Mouse (Mus musculus): ENCODE measurements around the gene Mindy4. TPM values are rescaled to one million over a fixed set of nuclear protein-coding genes. Genes with fewer than 3 reads are reported as not detected.
A peak's percentile ranks its signal among the peaks of the same experiment; 100 is the strongest.

The Mindy4 gene
- polyA plus RNA-seq, 1 experiment from 2014 or later: 1.4 TPM

DNA sequence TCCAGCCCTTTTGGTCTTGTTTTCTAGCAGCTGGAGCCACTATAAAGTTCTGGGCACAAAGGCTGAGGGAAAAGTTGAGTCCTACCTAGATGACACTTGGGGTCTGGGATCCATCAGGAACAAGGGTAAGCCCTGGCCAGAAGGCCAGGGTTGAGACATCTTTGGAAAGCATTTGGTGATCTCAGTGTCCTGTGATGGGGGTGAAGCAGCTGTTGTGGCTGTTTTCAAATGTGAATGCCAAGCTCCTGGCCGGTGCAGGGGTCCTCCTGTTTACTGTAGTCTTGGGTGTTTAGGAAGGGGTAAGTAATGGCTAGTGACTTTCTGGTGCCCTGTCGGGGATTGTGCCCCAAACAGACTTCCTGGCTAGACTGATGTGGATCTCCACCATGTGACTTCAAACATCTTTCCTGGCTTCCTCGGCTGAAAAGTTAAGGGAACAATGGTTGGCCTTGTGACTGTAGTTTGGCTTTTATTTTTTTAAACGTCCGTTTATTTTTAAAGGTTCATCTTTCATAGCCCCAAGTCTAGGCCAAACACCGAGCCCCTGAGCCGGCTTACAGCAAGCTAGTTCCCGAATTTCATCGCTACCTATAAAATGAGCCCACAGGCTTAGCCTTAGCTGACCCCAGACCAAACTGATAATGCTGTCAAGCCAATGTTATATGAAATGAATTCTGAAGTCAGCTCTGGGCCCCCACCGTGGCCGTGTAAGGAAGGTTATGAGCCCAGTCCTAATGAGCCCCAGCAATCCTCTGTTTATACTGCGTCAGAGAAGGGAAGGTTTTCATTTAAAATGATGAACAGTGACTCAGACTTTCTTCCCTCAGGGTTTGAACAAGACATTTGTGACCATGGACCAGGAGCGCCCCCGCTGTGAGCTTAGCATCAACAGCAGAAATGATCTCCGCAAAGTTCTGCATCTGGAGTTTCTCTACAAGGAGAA lies 7.5 kb downstream of the Mindy4 start:
- Histone ChIP-seq H3K4me3 (replicated peaks) (no peak overlapping the region), H3K27ac (no peak overlapping the region), H3K9me3 (replicated peaks) (no peaks in the 10 kb centered on the region), H3K27me3 (no peaks in the 10 kb centered on the region), H3K4me1 (replicated peaks) (0 out of 2 replicates have a peak, but pooled peaks cover 4% of the 10 kb centered on the region), H3K36me3 (no peaks in the 10 kb centered on the region), H3K4me2 (no peak overlapping the region), H3K9ac (no peak overlapping the region)
- 71% methylated on average over 15 of the region's 15 CpGs for WGBS (ENCODE audit: insufficient replicate concordance)
- DNase-seq (no peak), ATAC-seq (ENCODE audit: low read depth) (no peak)

DNA sequence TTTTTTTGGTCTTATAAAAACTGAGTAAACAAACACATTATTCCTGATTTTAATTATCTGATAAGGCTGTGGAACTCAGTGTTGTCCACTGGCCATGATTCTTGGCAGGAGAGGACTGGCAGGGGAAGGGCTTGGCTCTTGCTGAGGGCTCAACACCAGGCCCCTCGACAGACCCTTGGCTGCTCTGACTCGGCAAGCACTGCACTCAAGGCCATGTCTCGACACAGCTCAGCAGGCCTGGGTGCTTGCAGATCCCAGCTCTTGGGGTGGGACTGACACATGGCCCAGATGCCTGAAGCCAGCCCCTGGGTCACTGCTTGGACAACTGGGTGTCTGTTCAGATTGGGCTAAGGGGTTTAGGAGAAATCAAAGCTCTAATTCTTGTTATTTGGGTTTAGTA lies 11.4 kb downstream of the Mindy4 start:
- H3K4me2 ChIP-seq: no peak overlapping the region
- H3K4me1 ChIP-seq (replicated peaks): 0 out of 2 replicates have a peak, but pooled peaks cover 4% of the 10 kb centered on the region
- H3K27ac ChIP-seq: no peak overlapping the region
- DNase-seq: no peak
- ATAC-seq (ENCODE audit: low read depth): no peak
- no peaks in the 10 kb centered on the region for H3K27me3 ChIP-seq
- H3K36me3 ChIP-seq: no peaks in the 10 kb centered on the region
- 58% methylated on average over 3 of the region's 3 CpGs for WGBS (ENCODE audit: insufficient replicate concordance)
- H3K9ac ChIP-seq: no peak overlapping the region
- H3K4me3 ChIP-seq (replicated peaks): no peak overlapping the region
- no peaks in the 10 kb centered on the region for H3K9me3 ChIP-seq (replicated peaks)

DNA sequence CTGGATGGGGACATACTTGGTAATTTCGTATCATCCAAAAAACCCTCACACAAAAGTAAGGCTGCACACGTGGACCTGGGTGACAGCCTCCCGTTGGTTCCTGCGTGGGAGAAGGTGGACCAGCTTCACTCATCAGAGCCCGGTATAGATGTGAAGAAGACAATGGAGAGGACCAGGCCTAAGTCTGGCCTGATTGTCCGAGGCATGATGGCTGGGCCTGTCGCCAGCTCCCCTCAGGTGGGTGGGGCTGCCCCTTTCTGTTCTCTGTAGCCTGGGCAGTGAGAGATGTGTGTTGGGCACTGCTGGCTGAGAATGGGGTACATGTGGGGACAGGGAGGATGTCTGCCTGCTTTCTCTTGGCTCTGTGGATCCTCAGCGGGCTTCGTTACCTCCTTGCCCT lies 15.0 kb downstream of the Mindy4 start:
- Histone ChIP-seq H3K4me1 (replicated peaks) (0 out of 2 replicates have a peak, but pooled peaks cover 4% of the 10 kb centered on the region), H3K9me3 (replicated peaks) (no peaks in the 10 kb centered on the region), H3K36me3 (no peaks in the 10 kb centered on the region), H3K9ac (no peak overlapping the region), H3K27ac (no peak overlapping the region), H3K27me3 (no peaks in the 10 kb centered on the region), H3K4me2 (no peak overlapping the region), H3K4me3 (replicated peaks) (no peak overlapping the region)
- WGBS (ENCODE audit: insufficient replicate concordance): 82% methylated on average over 9 of the region's 9 CpGs
- ATAC-seq (ENCODE audit: low read depth) (no peak), DNase-seq (no peak)

DNA sequence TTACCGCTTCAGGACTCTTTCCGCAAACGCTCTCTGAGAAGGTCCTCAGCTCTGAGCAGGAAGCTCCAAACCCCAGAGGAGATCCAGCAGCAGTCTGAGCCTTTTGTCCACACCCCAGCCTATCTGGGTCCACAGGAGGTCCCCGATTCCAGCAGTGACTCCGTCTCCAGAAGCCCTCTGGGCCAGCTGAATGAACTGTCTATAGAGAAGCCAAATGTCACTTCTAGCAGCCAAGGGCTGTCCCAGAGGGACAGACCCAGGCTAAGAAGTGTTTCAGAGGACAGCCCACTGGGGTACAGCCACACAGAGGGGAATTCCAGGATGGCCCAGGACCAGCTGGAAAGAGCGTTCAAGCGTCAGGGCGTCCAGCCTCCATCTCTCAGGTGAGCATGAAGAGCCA lies 20.8 kb downstream of the Mindy4 start:
- Histone ChIP-seq H3K9ac (no peak overlapping the region), H3K36me3 (no peaks in the 10 kb centered on the region), H3K27ac (no peak overlapping the region), H3K4me3 (replicated peaks) (no peak overlapping the region), H3K4me2 (no peak overlapping the region), H3K9me3 (replicated peaks) (no peaks in the 10 kb centered on the region), H3K27me3 (no peaks in the 10 kb centered on the region), H3K4me1 (replicated peaks) (no peaks in the 10 kb centered on the region)
- WGBS (ENCODE audit: insufficient replicate concordance): 76% methylated on average over 8 of the region's 8 CpGs
- DNase-seq (no peak), ATAC-seq (ENCODE audit: low read depth) (no peak)

- no peak for DNase-seq
- Histone ChIP-seq H3K9me3 (replicated peaks) (no peaks in the 10 kb centered on the region), H3K36me3 (no peaks in the 10 kb centered on the region), H3K9ac (no peak overlapping the region), H3K27me3 (no peaks in the 10 kb centered on the region; the same call in 1 of the 2 replicates), H3K4me3 (replicated peaks) (no peak overlapping the region), H3K27ac (peak overlapping the region; percentile 32; the same call in 1 of the 2 replicates), H3K4me2 (no peak overlapping the region), H3K4me1 (replicated peaks) (peaks cover 19% of the 10 kb centered on the region)
- WGBS (ENCODE audit: insufficient replicate concordance): 63% methylated on average over 8 of the region's 8 CpGs
- ATAC-seq (ENCODE audit: low read depth): no peak
These were observed 26.9 kb downstream of the Mindy4 start for GRCm38 (mm10) chr6:55230048-55230447.

DNA sequence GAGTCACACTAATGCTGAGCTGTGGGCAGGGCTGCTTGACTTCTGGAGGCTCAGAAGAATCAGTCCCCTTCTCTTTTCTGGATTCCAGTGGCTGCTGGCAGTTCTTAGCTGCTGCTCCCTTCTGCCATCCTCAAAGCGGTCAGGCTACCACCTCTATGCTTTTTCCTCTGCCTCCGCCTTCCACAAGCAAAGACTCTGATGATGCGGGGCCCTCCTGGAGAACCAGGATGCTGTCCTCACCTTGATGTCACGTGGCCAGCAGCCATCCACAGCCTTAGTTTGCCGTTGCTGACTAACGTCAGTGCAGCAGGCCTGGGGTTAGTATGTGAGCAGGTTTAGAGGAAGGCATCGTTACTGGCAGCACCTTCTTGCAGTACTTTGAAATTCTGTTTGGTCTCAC lies 28.9 kb downstream of the Mindy4 start:
- WGBS (ENCODE audit: insufficient replicate concordance): 80% methylated on average over 7 of the region's 7 CpGs
- H3K9me3 ChIP-seq (replicated peaks): no peaks in the 10 kb centered on the region
- no peaks in the 10 kb centered on the region for H3K36me3 ChIP-seq
- H3K9ac ChIP-seq: no peak overlapping the region
- H3K4me1 ChIP-seq (replicated peaks): peaks cover 25% of the 10 kb centered on the region
- ATAC-seq (ENCODE audit: low read depth) (no peak), DNase-seq (no peak)
- H3K4me2 ChIP-seq: no peak overlapping the region
- no peak overlapping the region for H3K27ac ChIP-seq
- H3K27me3 ChIP-seq: no peaks in the 10 kb centered on the region; the same call in 1 of the 2 replicates
- no peak overlapping the region for H3K4me3 ChIP-seq (replicated peaks)

DNA sequence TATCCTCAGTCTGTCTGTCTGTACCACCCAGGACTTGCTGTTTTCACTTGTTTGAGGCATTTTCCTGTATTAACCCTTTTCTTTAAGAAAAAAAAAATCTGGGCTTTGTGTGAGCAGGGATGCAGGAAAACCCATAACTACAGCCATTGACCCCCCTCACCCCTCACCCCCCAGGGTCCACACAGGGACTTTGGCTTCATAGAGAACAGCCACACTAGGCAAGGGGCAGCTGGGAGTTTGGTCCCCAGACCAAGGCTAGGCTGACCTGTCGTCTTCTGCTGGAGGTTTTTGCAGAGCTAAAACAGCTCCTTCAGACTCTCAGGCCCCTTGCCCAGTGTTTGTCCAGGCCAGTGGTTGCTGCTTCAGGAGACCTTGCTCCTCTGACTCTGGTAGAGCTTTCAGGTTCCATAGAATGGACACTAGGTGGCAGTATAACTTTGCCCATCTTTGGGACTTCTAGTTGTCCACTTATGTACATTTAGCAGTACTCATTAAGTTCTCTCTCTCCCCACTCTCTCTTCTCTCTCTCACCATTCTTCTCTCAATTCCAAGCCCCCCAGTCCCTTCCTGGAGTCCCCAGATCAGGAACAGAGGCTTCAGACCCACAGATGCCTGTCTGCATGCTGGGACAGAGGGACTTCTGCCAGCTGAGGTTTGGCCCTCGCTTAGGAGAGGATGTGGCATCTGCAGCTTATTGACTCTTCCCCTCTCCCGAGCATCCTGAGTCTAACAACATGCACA lies 29.5 kb downstream of the Mindy4 start:
- WGBS (ENCODE audit: insufficient replicate concordance): 50% methylated on average over 3 of the region's 3 CpGs
- Histone ChIP-seq H3K4me1 (replicated peaks) (peaks cover 31% of the 10 kb centered on the region), H3K4me2 (no peak overlapping the region), H3K9ac (no peak overlapping the region), H3K27me3 (no peaks in the 10 kb centered on the region; the same call in 1 of the 2 replicates), H3K4me3 (replicated peaks) (no peak overlapping the region), H3K36me3 (no peaks in the 10 kb centered on the region), H3K9me3 (replicated peaks) (no peaks in the 10 kb centered on the region), H3K27ac (no peak overlapping the region; the same call in 1 of the 2 replicates)
- DNase-seq: peak; percentile 22
- ATAC-seq (ENCODE audit: low read depth): peak; percentile 52

GRCm38 (mm10) chr6:55233326-55233725 lies 30.1 kb downstream of the Mindy4 start:
- Histone ChIP-seq H3K36me3 (no peaks in the 10 kb centered on the region), H3K9ac (no peak overlapping the region), H3K4me3 (replicated peaks) (no peak overlapping the region), H3K27ac (no peak overlapping the region; the same call in 1 of the 2 replicates), H3K9me3 (replicated peaks) (no peaks in the 10 kb centered on the region), H3K27me3 (no peaks in the 10 kb centered on the region; the same call in 1 of the 2 replicates), H3K4me1 (replicated peaks) (peaks cover 37% of the 10 kb centered on the region), H3K4me2 (no peak overlapping the region)
- ATAC-seq (ENCODE audit: low read depth) (no peak), DNase-seq (no peak)
- 86% methylated on average over 5 of the region's 5 CpGs for WGBS (ENCODE audit: insufficient replicate concordance)

GRCm38 (mm10) chr6:55234636-55235035 lies 31.5 kb downstream of the Mindy4 start:
- no peaks in the 10 kb centered on the region for H3K36me3 ChIP-seq
- peak; percentile 33 for DNase-seq
- peak overlapping the region; percentile 10; the same call in 1 of the 2 replicates for H3K4me2 ChIP-seq
- whole genome bisulfite sequencing (ENCODE audit: insufficient replicate concordance): 46% methylated on average over 6 of the region's 6 CpGs
- no peak overlapping the region for H3K4me3 ChIP-seq (replicated peaks)
- H3K27ac ChIP-seq: no peak overlapping the region
- H3K9me3 ChIP-seq (replicated peaks): no peaks in the 10 kb centered on the region
- 0 out of 2 replicates have a peak overlapping the region, but pooled peaks have one; percentile 7 for H3K9ac ChIP-seq
- H3K27me3 ChIP-seq: no peaks in the 10 kb centered on the region; the same call in 1 of the 2 replicates
- peak; percentile 80 for ATAC-seq (ENCODE audit: low read depth)
- H3K4me1 ChIP-seq (replicated peaks): peaks cover 47% of the 10 kb centered on the region

DNA sequence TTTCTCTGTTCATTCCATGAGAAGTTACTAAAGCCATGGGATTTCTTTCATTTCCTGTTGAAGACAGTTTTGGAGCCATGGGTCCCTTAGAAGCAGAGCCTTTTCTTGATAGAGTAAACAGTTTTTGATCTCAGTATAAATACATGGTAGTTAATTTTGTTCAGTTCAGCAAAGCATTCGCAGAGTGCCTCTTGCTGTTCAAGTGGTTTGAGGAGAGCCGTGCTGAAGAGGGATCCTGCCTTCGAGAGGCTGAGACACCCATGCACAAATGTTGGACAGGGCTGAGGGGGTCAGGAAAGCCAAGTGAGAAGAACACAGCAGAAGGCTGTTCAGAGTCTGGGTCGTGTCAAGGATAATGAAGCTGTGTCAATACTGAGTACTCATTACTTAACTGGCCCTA lies 32.5 kb downstream of the Mindy4 start:
- H3K4me3 ChIP-seq (replicated peaks): no peak overlapping the region
- ATAC-seq (ENCODE audit: low read depth): no peak
- H3K9me3 ChIP-seq (replicated peaks): no peaks in the 10 kb centered on the region
- peaks cover 58% of the 10 kb centered on the region for H3K4me1 ChIP-seq (replicated peaks)
- H3K27ac ChIP-seq: no peak overlapping the region
- 66% methylated on average over 4 of the region's 4 CpGs for WGBS (ENCODE audit: insufficient replicate concordance)
- no peak for DNase-seq
- H3K9ac ChIP-seq: no peak overlapping the region
- H3K27me3 ChIP-seq: no peaks in the 10 kb centered on the region
- H3K36me3 ChIP-seq: no peaks in the 10 kb centered on the region
- no peak overlapping the region for H3K4me2 ChIP-seq

DNA sequence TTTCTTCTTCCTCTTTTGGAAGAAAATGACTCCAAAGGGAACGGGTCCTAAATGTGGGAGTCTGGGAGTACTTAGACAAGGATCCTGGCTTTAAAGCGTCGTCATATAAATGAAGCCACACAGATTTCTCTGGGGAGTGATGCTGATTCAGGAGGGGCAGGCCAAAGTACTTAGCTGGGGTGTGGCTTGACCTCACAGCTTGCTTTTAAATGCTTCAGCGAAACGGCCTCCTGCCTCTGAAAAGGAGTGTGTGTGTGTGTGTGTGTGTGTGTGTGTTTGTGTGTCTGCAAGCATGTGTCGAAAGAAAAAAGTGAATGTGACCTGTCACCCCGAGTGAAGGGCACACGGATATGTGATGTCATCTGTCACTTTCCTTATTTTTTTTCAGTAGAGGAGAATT lies 36.7 kb downstream of the Mindy4 start:
- no peak overlapping the region for H3K4me3 ChIP-seq (replicated peaks)
- no peaks in the 10 kb centered on the region for H3K27me3 ChIP-seq
- H3K27ac ChIP-seq: no peak overlapping the region
- peaks cover 47% of the 10 kb centered on the region for H3K4me1 ChIP-seq (replicated peaks)
- no peak for DNase-seq
- no peak for ATAC-seq (ENCODE audit: low read depth)
- no peak overlapping the region for H3K4me2 ChIP-seq
- H3K9me3 ChIP-seq (replicated peaks): no peaks in the 10 kb centered on the region
- WGBS (ENCODE audit: insufficient replicate concordance): 70% methylated on average over 8 of the region's 8 CpGs
- no peak overlapping the region for H3K9ac ChIP-seq
- H3K36me3 ChIP-seq: no peaks in the 10 kb centered on the region

Data from liver, embryonic 13.5 days (tissue).